ENCODE assay signal across 1 mouse cellular context in the genomic region with DNA sequence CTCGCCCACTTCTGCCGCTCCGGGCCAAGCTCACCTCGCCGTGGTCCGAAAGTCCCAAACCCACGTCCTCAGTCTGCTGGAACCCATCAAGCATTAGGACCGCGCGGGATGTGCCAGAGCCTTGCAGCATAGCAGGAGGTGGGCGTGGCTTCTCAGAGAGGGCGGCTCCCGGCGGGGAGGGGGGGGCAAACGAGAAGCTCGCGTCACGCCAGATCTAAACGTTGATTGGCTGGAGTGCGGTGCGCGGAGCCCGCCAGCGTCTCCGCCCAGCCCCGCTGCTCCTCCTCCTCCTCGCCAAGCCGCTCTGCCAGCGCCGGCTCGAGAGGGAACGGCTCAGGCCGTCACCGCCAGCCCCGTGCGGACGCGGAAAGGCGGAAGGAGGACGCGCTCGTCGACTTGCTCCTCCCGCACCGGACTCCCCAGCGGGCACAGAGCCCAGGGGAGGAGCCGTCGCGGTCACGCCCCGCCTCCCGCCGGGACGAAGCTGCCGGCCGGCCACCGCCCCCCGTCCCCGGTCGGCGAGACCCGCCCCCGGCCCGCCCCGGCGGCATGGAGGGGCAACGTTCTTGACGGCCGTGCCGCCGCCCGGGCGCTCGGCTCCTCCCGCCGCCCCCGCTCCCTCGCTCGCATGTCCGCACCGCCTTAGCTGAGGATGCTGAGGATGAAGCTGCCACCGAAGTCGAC.
TF ChIP-seq lines count a peak whose summit lies in the region.

A gene (plus strand): TSS at position 269 of the 684 bp plus-strand sequence.

TF ChIP-seq in MEL, 35 proteins besides CTCF, POLR2A, EP300 and RAD21 (continued from another document):
- no peak for TF ChIP-seq ZNF384 (IDR thresholded peaks at IDR 0.05; ENCODE audit: low read depth, low read length)
